Mouse (Mus musculus) forelimb bud, embryonic 11.5 days (tissue): ENCODE measurements around the gene Paqr8.
"Not testable (repeated sequence)": the region's sequence is repeated elsewhere in the genome, so short reads cannot be mapped to it uniquely, and the experiment has no call there.

Source experiments
- DNase-seq: peaks from one replicate; pipeline ENCODE4 v3.0.0-alpha.2; 2012; ENCODE audit warnings: low read depth, low spot score

Paqr8 gene

GRCm38 (mm10) chr1:20912115-20912514, 21.7 kb downstream of the Paqr8 start:
- DNase-seq, result no peak

GRCm38 (mm10) chr1:20912527-20913171, 22.2 kb downstream of the Paqr8 start:
- no peak for DNase-seq

GRCm38 (mm10) chr1:20914769-20915168, 24.4 kb downstream of the Paqr8 start:
- DNase-seq, result no peak

GRCm38 (mm10) chr1:20915608-20916007, 25.2 kb downstream of the Paqr8 start:
- DNase-seq, result no peak

- no peak for DNase-seq
These were observed 27.2 kb downstream of the Paqr8 start for GRCm38 (mm10) chr1:20917496-20918050.

GRCm38 (mm10) chr1:20919728-20920127, 29.3 kb downstream of the Paqr8 start:
- no peak for DNase-seq

GRCm38 (mm10) chr1:20921081-20921528, 30.7 kb downstream of the Paqr8 start:
- DNase-seq, result no peak

- DNase-seq, result no peak
These were observed 32.4 kb downstream of the Paqr8 start for GRCm38 (mm10) chr1:20922612-20923399.

GRCm38 (mm10) chr1:20925324-20925723, 34.9 kb downstream of the Paqr8 start:
- not testable (repeated sequence) for DNase-seq

GRCm38 (mm10) chr1:20925926-20926325, 35.5 kb downstream of the Paqr8 start:
- DNase-seq, result no peak

- DNase-seq, result no peak
These were observed 36.0 kb downstream of the Paqr8 start for GRCm38 (mm10) chr1:20926376-20926775.

- DNase-seq, result no peak
These were observed 38.1 kb downstream of the Paqr8 start for GRCm38 (mm10) chr1:20928487-20928886.

GRCm38 (mm10) chr1:20933457-20933856, 43.1 kb downstream of the Paqr8 start:
- peak; percentile 53 for DNase-seq

GRCm38 (mm10) chr1:20935106-20935505, 44.7 kb downstream of the Paqr8 start:
- DNase-seq, result no peak

GRCm38 (mm10) chr1:20939046-20939445, 48.6 kb downstream of the Paqr8 start:
- DNase-seq, result peak; percentile 67

- DNase-seq, result no peak
These were observed 49.7 kb downstream of the Paqr8 start for GRCm38 (mm10) chr1:20940151-20940550.

- DNase-seq, result no peak
These were observed 50.9 kb downstream of the Paqr8 start for GRCm38 (mm10) chr1:20941322-20941721.

GRCm38 (mm10) chr1:20941857-20942256, 51.5 kb downstream of the Paqr8 start:
- DNase-seq, result no peak

GRCm38 (mm10) chr1:20943016-20943415, 52.6 kb downstream of the Paqr8 start:
- DNase-seq, result no peak

GRCm38 (mm10) chr1:20951300-20951763, 60.9 kb downstream of the Paqr8 start, which contains the start of gene Efhc1:
TSS of gene Efhc1 (plus strand) at chr1:20951626.
- peak; percentile 94 for DNase-seq

- DNase-seq, result no peak
These were observed 61.4 kb downstream of the Paqr8 start for GRCm38 (mm10) chr1:20951799-20952198.

GRCm38 (mm10) chr1:20954876-20955275, 64.5 kb downstream of the Paqr8 start:
- no peak for DNase-seq
